Mouse (Mus musculus) monocyte, adult 5-6 weeks (primary cell): ENCODE results near the gene Pak1. TPM values are rescaled to one million over a fixed set of nuclear protein-coding genes. Genes with fewer than 3 reads are reported as not detected.

Source experiments
- ATAC-seq: fragments of 153-309, 156-312 bp; replicated peaks from 2 replicates; pipeline ENCODE4 v1.8.0; 2017; ENCODE audit warnings: mild to moderate bottlenecking; ENCODE audit not compliant: low TSS enrichment, insufficient number of reproducible peaks, severe bottlenecking, poor library complexity, low FRiP score
- total RNA-seq: library from RNA; stranded (forward); fragments of 200-1000, 200-491, 200-594 nt; gene quantifications from 3 replicates; pipeline ENCODE4 v1.2.3, GENCODE M21; 2017

Pak1 gene
- total RNA-seq, 1 experiment from 2014 or later: 14.8 TPM

- ATAC-seq: no peak
Observed at GRCm38 (mm10) chr7:97770841-97771620, 17.3 kb upstream of the Pak1 start.

- ATAC-seq: no peak
Observed at GRCm38 (mm10) chr7:97775380-97775779, 13.0 kb upstream of the Pak1 start.

GRCm38 (mm10) chr7:97775923-97776322 is 12.4 kb upstream of the Pak1 start:
- no peak for ATAC-seq

- ATAC-seq: no peak
Observed at GRCm38 (mm10) chr7:97777191-97777590, 11.2 kb upstream of the Pak1 start.

- ATAC-seq: no peak
Observed at GRCm38 (mm10) chr7:97780222-97780621, 8.1 kb upstream of the Pak1 start.

GRCm38 (mm10) chr7:97780815-97781214 is 7.5 kb upstream of the Pak1 start:
- 0 out of 2 replicates have a peak, but pooled peaks have one; percentile 13 for ATAC-seq

- ATAC-seq: no peak
Observed at GRCm38 (mm10) chr7:97781496-97781895, 6.8 kb upstream of the Pak1 start.

- ATAC-seq: no peak
Observed at GRCm38 (mm10) chr7:97783523-97783922, 4.8 kb upstream of the Pak1 start.

GRCm38 (mm10) chr7:97788669-97789483 is 535 bp downstream of the Pak1 start:
- ATAC-seq: no peak

- no peak for ATAC-seq
Observed at GRCm38 (mm10) chr7:97790272-97790671, 1.9 kb downstream of the Pak1 start.

- no peak for ATAC-seq
Observed at GRCm38 (mm10) chr7:97792324-97792723, 4.0 kb downstream of the Pak1 start.

- no peak for ATAC-seq
Observed at GRCm38 (mm10) chr7:97803116-97803515, 14.8 kb downstream of the Pak1 start.

- ATAC-seq: no peak
Observed at GRCm38 (mm10) chr7:97804245-97805066, 16.1 kb downstream of the Pak1 start.

- no peak for ATAC-seq
Observed at GRCm38 (mm10) chr7:97805067-97805365, 16.7 kb downstream of the Pak1 start.

- ATAC-seq: peak; percentile 50; the same call in 1 of the 2 replicates
Observed at GRCm38 (mm10) chr7:97809307-97809706, 21.0 kb downstream of the Pak1 start.

- ATAC-seq: peak; percentile 83
Observed at GRCm38 (mm10) chr7:97821875-97822274, 33.5 kb downstream of the Pak1 start.

- ATAC-seq: no peak
Observed at GRCm38 (mm10) chr7:97829091-97829490, 40.8 kb downstream of the Pak1 start.

- no peak for ATAC-seq
Observed at GRCm38 (mm10) chr7:97830739-97831138, 42.4 kb downstream of the Pak1 start.

- no peak for ATAC-seq
Observed at GRCm38 (mm10) chr7:97832987-97833386, 44.6 kb downstream of the Pak1 start.
